Mouse (Mus musculus): Measurements from ENCODE around the gene Gm6268.

DNA sequence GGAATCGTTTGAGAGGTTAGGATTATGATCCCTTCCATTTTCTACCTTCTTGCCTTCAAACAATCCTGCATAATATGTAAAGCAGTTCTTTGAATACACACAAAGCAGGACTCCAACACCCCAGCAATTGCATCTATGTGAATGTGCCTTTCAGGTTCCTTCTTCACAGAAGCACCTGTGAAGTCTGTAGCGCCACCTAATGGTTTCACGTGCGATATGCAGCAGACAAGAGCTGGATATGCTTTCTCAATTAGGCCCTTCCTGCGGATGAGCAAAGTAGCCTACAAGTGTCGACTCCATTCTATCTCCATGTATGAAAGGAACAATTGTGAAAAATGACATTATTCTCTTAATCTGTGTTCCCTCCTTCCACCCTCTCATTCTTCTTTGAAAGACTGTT, 33.9 kb downstream of the Gm6268 start:
- no peak for TF ChIP-seq TAL1 (IDR thresholded peaks at IDR 0.05; ENCODE audit: low read length)
- TF ChIP-seq GATA1 (IDR thresholded peaks at IDR 0.05; ENCODE audit: low read length) = no peak
